Mouse (Mus musculus): ENCODE results near the gene Tec. TPM values are rescaled to one million over a fixed set of nuclear protein-coding genes. Genes with fewer than 3 reads are reported as not detected.

Tec gene
- total and polyA plus RNA-seq, 2 experiments, result 6.6 to 24.7 TPM

- Histone ChIP-seq H3K4me3 (ENCODE audit: insufficient read depth, low read depth, low read length) (no peak overlapping the region), H3K79me2 (ENCODE audit: control insufficient read depth, insufficient read depth, low read length) (peaks cover 34% of the 10 kb centered on the region), H3K27me3 (ENCODE audit: control insufficient read depth, insufficient read depth, low read length) (no peaks in the 10 kb centered on the region), H3K4me1 (ENCODE audit: control insufficient read depth, insufficient read depth, low read length) (peaks cover 24% of the 10 kb centered on the region), H3K36me3 (ENCODE audit: control insufficient read depth, insufficient read depth, low read length) (no peaks in the 10 kb centered on the region), H3K9ac (ENCODE audit: low read depth, low read length) (no peak overlapping the region), H3K27ac (replicated peaks; ENCODE audit: insufficient read depth, low read depth, low read length) (peak overlapping the region; percentile 31)
- TF ChIP-seq POLR2A (IDR thresholded peaks at IDR 0.05; ENCODE audit: extremely low read depth, insufficient read depth, low read length) (no peak), CTCF (IDR thresholded peaks at IDR 0.05; ENCODE audit: low read depth, low read length) (no peak)
- DNase-seq (ENCODE audit: extremely low read depth, low read depth, low spot score), result peak; percentile 80
- WGBS, result 66% methylated on average over 5 of the region's 5 CpGs
These were observed 37.2 kb downstream of the Tec start for GRCm38 (mm10) chr5:72830988-72831610.

GRCm38 (mm10) chr5:72829506-72830067, 38.7 kb downstream of the Tec start:
- 90% methylated on average over 7 of the region's 7 CpGs for WGBS
- Histone ChIP-seq H3K4me1 (ENCODE audit: control insufficient read depth, insufficient read depth, low read length) (peaks cover 24% of the 10 kb centered on the region), H3K27ac (replicated peaks; ENCODE audit: insufficient read depth, low read depth, low read length) (no peak overlapping the region)

GRCm38 (mm10) chr5:72828401-72828800, 39.9 kb downstream of the Tec start:
- TF ChIP-seq CTCF (IDR thresholded peaks at IDR 0.05; ENCODE audit: low read depth, low read length), result no peak
- no peak for TF ChIP-seq POLR2A (IDR thresholded peaks at IDR 0.05; ENCODE audit: extremely low read depth, insufficient read depth, low read length)
- Histone ChIP-seq H3K36me3 (ENCODE audit: control insufficient read depth, insufficient read depth, low read length) (peaks cover 12% of the 10 kb centered on the region), H3K4me1 (ENCODE audit: control insufficient read depth, insufficient read depth, low read length) (peaks cover 21% of the 10 kb centered on the region), H3K4me3 (ENCODE audit: insufficient read depth, low read depth, low read length) (no peak overlapping the region), H3K27ac (replicated peaks; ENCODE audit: insufficient read depth, low read depth, low read length) (no peak overlapping the region), H3K27me3 (ENCODE audit: control insufficient read depth, insufficient read depth, low read length) (no peaks in the 10 kb centered on the region), H3K9ac (ENCODE audit: low read depth, low read length) (no peak overlapping the region), H3K79me2 (ENCODE audit: control insufficient read depth, insufficient read depth, low read length) (peaks cover 23% of the 10 kb centered on the region)
- 33% methylated on average over 1 of the region's 1 CpGs for WGBS
- DNase-seq (ENCODE audit: extremely low read depth, low read depth, low spot score), result no peak

More at GRCm38 (mm10) chr5:72829506-72830067, 38.7 kb downstream of the Tec start:
- Histone ChIP-seq H3K4me3 (ENCODE audit: insufficient read depth, low read depth, low read length) (no peak overlapping the region), H3K79me2 (ENCODE audit: control insufficient read depth, insufficient read depth, low read length) (peaks cover 27% of the 10 kb centered on the region), H3K36me3 (ENCODE audit: control insufficient read depth, insufficient read depth, low read length) (peaks cover under 1% of the 10 kb centered on the region; the same call in 1 of the 2 replicates), H3K27me3 (ENCODE audit: control insufficient read depth, insufficient read depth, low read length) (no peaks in the 10 kb centered on the region), H3K9ac (ENCODE audit: low read depth, low read length) (no peak overlapping the region)
- TF ChIP-seq CTCF (IDR thresholded peaks at IDR 0.05; ENCODE audit: low read depth, low read length) (no peak), POLR2A (IDR thresholded peaks at IDR 0.05; ENCODE audit: extremely low read depth, insufficient read depth, low read length) (no peak)
- no peak for DNase-seq (ENCODE audit: extremely low read depth, low read depth, low spot score)

GRCm38 (mm10) chr5:72827435-72827834, 40.8 kb downstream of the Tec start:
- Histone ChIP-seq H3K4me1 (ENCODE audit: control insufficient read depth, insufficient read depth, low read length) (peaks cover 15% of the 10 kb centered on the region), H3K79me2 (ENCODE audit: control insufficient read depth, insufficient read depth, low read length) (peaks cover 23% of the 10 kb centered on the region), H3K27me3 (ENCODE audit: control insufficient read depth, insufficient read depth, low read length) (no peaks in the 10 kb centered on the region), H3K4me3 (ENCODE audit: insufficient read depth, low read depth, low read length) (no peak overlapping the region), H3K27ac (replicated peaks; ENCODE audit: insufficient read depth, low read depth, low read length) (no peak overlapping the region), H3K36me3 (ENCODE audit: control insufficient read depth, insufficient read depth, low read length) (peaks cover 21% of the 10 kb centered on the region), H3K9ac (ENCODE audit: low read depth, low read length) (no peak overlapping the region)
- 91% methylated on average over 5 of the region's 5 CpGs for WGBS
- DNase-seq (ENCODE audit: extremely low read depth, low read depth, low spot score), result no peak
- no peak for TF ChIP-seq CTCF (IDR thresholded peaks at IDR 0.05; ENCODE audit: low read depth, low read length)
- no peak for TF ChIP-seq POLR2A (IDR thresholded peaks at IDR 0.05; ENCODE audit: extremely low read depth, insufficient read depth, low read length)

GRCm38 (mm10) chr5:72826445-72826844, 41.8 kb downstream of the Tec start:
- WGBS, result 26% methylated on average over 3 of the region's 3 CpGs
- Histone ChIP-seq H3K79me2 (ENCODE audit: control insufficient read depth, insufficient read depth, low read length) (peaks cover 27% of the 10 kb centered on the region), H3K4me1 (ENCODE audit: control insufficient read depth, insufficient read depth, low read length) (peaks cover 7% of the 10 kb centered on the region), H3K27ac (replicated peaks; ENCODE audit: insufficient read depth, low read depth, low read length) (no peak overlapping the region), H3K4me3 (ENCODE audit: insufficient read depth, low read depth, low read length) (no peak overlapping the region), H3K9ac (ENCODE audit: low read depth, low read length) (no peak overlapping the region), H3K27me3 (ENCODE audit: control insufficient read depth, insufficient read depth, low read length) (no peaks in the 10 kb centered on the region), H3K36me3 (ENCODE audit: control insufficient read depth, insufficient read depth, low read length) (peaks cover 28% of the 10 kb centered on the region)
- peak; percentile 74 for DNase-seq (ENCODE audit: extremely low read depth, low read depth, low spot score)
- TF ChIP-seq CTCF (IDR thresholded peaks at IDR 0.05; ENCODE audit: low read depth, low read length) (no peak), POLR2A (IDR thresholded peaks at IDR 0.05; ENCODE audit: extremely low read depth, insufficient read depth, low read length) (no peak)

- Histone ChIP-seq H3K27me3 (ENCODE audit: control insufficient read depth, insufficient read depth, low read length) (no peaks in the 10 kb centered on the region), H3K4me1 (ENCODE audit: control insufficient read depth, insufficient read depth, low read length) (0 out of 2 replicates have a peak, but pooled peaks cover 3% of the 10 kb centered on the region), H3K4me3 (ENCODE audit: insufficient read depth, low read depth, low read length) (no peak overlapping the region), H3K79me2 (ENCODE audit: control insufficient read depth, insufficient read depth, low read length) (peaks cover 23% of the 10 kb centered on the region; the same call in 1 of the 2 replicates), H3K36me3 (ENCODE audit: control insufficient read depth, insufficient read depth, low read length) (peaks cover 41% of the 10 kb centered on the region), H3K27ac (replicated peaks; ENCODE audit: insufficient read depth, low read depth, low read length) (no peak overlapping the region), H3K9ac (ENCODE audit: low read depth, low read length) (no peak overlapping the region)
- no peak for TF ChIP-seq POLR2A (IDR thresholded peaks at IDR 0.05; ENCODE audit: extremely low read depth, insufficient read depth, low read length)
- no peak for TF ChIP-seq CTCF (IDR thresholded peaks at IDR 0.05; ENCODE audit: low read depth, low read length)
- no peak for DNase-seq (ENCODE audit: extremely low read depth, low read depth, low spot score)
- whole genome bisulfite sequencing, result 66% methylated on average over 3 of the region's 3 CpGs
These were observed 47.6 kb downstream of the Tec start for GRCm38 (mm10) chr5:72820651-72821050.
